Mouse (Mus musculus) adrenal gland, adult 2 months (tissue): Measurements from ENCODE around the gene AC124502.3. TPM values are rescaled to one million over a fixed set of nuclear protein-coding genes. Genes with fewer than 3 reads are reported as not detected.

Source experiments
- DNase-seq: peaks from one replicate; pipeline ENCODE4 v3.0.0; 2021
- polyA plus RNA-seq: library from polyadenylated mRNA; depleted of rRNA; stranded (reverse); fragments of >200 nt; gene quantifications from 2 replicates; pipeline ENCODE4 v1.2.3, GENCODE M21; 2012
- total RNA-seq, 2 experiments: library from RNA; stranded (reverse); gene quantifications; 2 replicates each; pipeline ENCODE4 v1.2.3; 2021

AC124502.3 gene
- total and polyA plus RNA-seq, 3 experiments: 0.89 to 2.6 (median 1.6) TPM

DNA sequence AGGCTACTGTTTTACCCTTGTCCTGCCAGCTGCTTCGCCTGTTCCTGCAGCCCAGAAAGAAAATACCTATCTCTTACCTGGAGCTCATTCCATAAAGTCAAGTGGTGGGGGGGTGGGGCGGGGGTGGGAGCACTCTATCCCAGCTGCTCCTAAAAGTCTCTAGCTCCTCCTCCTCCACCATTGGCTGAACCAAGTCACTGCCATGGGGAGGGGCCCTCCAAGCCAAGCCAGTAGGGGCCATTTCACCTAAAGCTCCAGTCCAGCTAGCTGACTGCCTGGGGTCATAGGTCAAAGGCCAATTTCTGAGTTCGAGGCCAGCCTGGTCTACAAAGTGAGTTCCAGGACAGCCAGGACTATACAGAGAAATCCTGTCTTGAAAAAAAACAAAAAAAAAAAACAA is 6.0 kb upstream of the AC124502.3 start:
- DNase-seq: no peak

- no peak for DNase-seq
Measured at GRCm38 (mm10) chr19:5036577-5036976, 2.1 kb upstream of the AC124502.3 start.

DNA sequence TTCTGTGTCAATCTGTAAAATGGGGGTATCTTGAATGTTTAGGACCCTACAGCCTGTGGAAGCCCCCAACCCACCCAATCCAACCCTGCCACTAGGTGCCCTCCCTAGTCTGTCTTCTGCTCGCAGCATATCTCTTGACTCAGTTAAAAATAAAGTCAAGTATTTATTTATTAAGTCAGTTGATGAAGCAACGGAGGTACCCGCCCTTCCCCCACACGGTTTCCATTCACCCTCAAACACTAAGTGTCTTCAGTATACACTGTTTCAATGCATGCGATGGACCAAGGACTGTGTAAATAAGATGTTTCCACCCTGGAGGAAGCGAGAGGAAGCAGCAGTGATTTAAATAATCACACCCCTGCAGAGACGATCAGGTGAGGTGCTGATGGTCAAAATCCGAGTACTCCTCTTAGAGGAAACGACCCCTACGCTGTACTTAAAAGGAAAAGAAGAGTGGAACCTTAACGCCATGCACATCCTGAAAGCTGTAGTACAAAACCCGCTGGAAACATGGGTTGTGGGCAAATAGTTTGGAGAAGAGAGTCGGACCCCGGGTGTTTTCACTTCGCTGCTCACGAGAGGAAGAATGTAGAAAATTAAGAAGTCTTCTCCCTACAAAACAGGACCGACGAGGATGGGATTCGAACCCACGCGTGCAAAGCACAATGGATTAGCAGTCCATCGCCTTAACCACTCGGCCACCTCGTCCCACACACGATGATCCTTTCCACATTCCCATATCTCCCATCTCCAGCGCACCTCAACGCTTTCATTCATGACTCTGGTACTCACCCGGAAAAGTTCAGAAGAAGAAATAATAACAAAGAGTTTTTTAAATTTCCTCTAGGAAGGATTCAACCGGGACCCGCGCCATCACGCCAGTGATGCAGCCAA is 766 bp upstream of the AC124502.3 start:
- peak; percentile 82 for DNase-seq

DNA sequence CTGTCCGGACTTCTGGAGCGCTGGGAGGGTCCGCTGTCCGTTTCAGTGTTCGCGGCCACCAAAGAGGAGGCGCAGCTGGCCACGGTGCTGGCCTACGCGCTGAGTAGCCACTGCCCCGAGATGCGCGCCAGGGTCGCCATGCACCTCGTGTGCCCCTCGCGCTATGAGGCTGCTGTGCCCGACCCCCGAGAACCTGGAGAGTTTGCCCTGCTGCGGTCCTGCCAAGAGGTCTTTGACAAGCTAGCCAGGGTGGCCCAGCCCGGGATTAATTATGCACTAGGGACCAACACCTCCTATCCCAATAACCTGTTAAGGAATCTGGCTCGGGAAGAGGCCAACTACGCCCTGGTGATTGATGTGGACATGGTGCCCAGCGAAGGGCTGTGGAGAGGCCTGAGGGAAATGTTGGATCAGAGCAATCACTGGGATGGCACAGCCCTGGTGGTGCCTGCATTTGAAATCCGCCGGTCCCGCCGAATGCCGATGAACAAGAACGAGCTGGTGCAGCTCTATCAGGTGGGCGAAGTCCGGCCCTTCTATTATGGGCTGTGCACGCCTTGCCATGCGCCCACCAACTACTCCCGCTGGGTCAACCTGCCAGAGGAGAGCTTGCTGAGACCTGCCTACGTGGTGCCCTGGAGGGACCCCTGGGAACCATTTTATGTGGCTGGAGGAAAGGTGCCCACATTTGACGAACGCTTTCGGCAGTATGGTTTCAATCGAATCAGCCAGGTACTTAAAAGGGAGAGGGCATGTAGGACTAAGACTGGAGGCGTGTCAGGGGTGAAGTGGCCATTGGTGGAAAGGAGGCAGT is 817 bp downstream of the AC124502.3 start:
- DNase-seq: no peak

DNA sequence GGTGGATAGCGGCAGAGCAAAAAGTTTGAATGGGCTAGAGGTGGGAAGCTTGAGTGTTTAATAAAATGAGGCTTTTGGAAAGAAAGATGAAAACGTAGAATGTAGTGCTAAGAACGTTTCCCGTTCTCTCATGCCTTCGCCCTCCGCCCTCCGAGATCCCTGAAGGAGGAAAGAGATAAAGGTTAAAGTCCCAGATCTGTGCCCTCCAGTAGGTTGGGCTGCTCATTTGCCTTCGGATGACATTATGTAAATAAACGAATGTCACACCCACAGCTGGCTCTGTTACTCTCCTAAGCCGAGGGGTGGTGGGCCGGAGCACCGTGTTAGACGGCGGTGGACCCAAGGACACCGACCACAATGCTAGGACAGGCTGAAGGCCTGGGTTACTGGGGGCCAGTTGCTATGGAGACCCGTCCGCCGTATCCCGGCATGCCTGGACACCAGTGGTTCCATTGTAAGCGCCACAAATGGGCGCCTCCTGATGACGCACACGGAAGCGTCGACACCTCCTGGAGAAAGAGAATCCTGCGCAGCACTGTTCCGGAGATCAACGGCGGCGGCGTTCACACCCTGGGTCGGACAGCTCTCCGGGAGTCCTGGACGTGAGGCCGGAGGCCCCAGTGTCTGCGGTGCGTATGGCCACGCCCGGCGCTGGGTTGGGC is 2.3 kb downstream of the AC124502.3 start, which contains the start of gene Brms1:
Gene Brms1, plus strand, starts transcription at position 493 of the 662 bp plus-strand sequence.
- peak; percentile 94 for DNase-seq

DNA sequence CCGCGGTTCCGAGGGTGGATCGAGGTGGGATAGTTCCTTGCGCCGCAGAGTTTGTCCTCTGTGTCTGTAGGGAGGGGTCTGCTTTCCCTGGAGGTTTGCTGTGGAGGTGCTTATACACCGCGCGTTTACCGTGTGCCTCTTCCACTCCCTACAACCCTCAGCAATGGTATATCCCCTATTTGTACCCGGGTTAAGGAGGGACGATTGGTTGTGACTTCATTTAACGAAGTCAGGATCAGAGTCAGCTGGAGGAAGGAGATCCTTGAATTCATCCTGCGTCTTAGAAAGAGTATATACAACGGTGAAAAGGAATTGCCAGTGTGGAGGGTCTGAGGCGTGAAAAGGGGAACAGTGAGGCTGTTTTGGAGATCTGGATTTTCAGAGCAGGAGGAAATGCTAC is 2.9 kb downstream of the AC124502.3 start:
- DNase-seq: no peak

GRCm38 (mm10) chr19:5045531-5045930 is 6.8 kb downstream of the AC124502.3 start:
- no peak for DNase-seq

DNA sequence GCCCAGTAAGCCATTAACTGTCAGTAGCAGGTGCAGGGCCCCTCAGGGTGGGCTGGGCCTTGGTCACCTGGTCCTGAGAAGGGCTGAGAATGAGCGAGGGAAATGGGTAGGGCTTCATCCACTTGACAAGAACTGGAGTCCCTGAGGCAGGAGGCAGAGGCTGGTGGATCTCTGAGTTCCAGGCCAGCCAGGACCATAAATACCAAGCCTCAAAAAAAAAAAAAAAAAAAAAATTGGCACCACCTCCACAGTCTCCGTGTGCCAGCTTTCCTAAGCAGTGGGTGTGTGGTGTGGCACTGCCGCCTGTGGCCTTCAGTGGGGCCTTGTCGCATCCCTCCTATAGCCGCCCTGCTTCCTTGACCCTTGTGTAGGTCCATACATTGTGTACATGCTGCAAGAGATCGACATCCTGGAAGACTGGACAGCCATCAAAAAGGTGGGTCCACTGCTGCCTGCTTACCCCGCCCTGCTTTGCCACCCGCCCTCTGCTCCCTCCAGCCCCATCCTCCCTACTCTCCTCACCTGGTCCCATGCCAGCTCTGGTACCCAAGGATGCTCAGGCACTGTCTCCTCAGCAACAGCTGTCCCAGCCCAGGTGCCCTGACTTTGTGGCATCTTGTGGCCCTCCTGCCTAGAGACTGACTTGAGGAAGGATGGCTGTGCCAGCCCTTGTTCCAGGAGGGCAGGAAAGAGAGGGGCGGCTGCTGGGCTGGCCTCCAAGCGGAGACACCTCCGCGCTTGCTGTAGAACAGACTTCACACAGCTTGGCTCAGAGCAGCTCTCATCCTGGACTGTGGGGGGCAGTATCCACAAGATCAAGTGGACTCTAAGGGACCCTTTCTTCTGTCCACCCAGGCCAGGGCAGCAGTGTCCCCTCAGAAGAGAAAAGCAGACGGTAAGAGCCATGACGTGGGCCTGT is 9.7 kb downstream of the AC124502.3 start:
- DNase-seq: no peak

- no peak for DNase-seq
Measured at GRCm38 (mm10) chr19:5049325-5049724, 10.6 kb downstream of the AC124502.3 start.

GRCm38 (mm10) chr19:5050047-5050905 is 11.6 kb downstream of the AC124502.3 start, which contains the start of gene Rin1:
TSS of gene Rin1 (plus strand) at chr19:5050481.
- DNase-seq: peak; percentile 80

GRCm38 (mm10) chr19:5051031-5051430 is 12.3 kb downstream of the AC124502.3 start:
- DNase-seq: peak; percentile 58

DNA sequence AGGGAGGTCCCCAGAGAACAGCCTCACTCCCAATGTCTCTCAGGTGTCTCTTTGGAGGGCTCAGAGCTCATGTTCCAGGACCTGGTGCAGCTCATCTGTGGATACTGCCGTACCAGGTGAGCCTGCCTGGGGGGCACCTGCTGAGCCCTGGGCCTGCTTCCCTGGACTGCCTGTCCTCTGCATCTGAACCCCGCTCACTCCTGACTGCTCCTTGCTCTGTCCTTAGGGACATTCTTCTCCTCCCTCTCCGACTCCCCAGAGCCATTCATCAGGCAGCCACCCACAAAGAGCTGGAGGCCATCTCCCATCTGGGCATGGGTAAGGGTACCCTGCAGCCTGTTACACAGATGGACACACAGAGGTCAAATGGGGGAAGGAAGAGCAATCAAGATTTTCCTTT is 12.8 kb downstream of the AC124502.3 start:
- no peak for DNase-seq

GRCm38 (mm10) chr19:5052166-5052822 is 13.6 kb downstream of the AC124502.3 start:
- no peak for DNase-seq

GRCm38 (mm10) chr19:5052853-5053252 is 14.2 kb downstream of the AC124502.3 start:
- no peak for DNase-seq

GRCm38 (mm10) chr19:5053909-5054308 is 15.2 kb downstream of the AC124502.3 start:
- DNase-seq: peak; percentile 55

- no peak for DNase-seq
Measured at GRCm38 (mm10) chr19:5056251-5056650, 17.6 kb downstream of the AC124502.3 start.

DNA sequence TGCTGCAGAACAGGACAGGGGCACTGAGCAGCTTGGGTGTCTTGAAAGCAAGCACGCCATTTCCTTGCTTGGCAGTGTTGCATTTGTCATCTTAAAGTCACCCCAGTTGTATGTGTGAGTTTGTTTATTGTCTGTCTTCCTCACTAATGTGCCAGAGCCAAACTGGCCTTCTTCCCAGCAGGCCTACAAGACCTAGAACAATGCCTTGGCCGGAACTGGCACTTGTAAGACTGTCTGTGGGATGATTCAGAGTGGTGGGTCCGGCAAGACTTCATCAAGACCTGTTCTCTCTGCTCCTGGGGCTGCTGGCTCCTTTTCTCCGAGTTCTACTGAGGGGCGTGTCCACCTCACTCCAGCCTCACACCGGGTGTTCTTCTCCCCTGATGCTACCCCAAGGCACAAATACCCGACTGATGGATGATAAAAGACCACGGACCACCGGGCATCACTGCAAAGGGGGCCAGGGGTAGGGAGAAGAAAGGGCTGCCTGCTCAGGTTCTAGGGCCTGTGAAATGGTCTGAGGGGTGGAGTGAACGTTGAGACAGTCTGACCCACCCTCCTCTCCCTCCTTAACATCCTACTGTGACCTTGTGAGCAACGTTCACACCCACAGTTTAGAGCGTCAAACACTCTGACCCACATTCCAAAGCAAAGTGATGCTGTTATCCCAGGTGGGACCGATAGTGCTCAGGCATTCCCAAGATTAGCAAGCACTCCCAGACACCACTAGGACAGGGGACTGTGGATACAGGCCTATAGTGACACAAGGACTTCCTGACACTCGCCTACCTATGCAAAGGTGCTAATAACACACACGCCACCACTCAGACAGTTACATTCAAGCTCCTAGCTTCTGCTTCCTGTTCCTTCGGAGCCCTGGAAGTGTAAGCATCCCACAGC is 19.4 kb downstream of the AC124502.3 start:
- DNase-seq: no peak
